Mouse (Mus musculus): ENCODE data around the gene Camkk1.

DNA sequence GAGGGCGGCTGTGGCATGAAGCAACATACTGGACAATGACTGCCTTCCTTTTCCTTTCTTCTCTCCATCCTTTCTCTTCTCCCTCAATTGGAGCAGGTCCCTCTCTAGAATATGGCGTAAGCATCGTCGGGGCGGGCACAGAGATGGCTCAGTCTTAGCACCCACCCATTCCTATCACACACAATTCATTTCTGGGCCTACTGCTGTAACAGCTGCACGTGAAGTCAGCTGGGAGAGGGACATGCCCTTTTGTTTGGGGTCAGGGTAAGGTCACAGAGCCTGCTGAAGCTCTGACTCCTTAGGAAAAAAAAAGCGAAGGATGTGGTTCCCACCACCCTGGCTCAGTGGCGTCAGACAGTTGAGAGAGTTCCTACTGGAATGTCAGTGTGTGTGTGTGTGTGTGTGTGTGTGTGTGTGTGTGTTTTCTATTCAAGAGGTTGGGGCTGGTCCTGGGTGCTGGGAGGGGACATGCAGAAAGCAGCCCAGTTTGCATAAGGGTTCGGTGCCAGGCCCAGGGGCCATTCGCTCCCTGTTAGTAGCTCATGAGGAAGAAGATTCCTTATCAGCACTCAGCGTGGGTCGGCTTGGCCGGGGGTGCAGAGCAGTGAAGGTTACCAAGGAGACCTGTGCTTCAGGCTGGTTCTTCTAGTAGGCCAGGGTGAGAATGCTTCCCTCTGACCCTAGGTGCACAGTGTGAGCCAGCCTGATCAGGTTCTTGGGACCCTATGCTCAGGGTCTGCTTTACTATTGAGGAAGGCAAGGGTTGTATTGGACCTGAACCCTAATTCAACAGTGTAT lies 21.1 kb upstream of the Camkk1 start:
- TF ChIP-seq CTCF (IDR thresholded peaks at IDR 0.05; ENCODE audit: control insufficient read depth, insufficient read depth, low read length) (no peak), POLR2A (IDR thresholded peaks at IDR 0.05; ENCODE audit: borderline replicate concordance, control insufficient read depth, low read depth, low read length) (no peak)
